Mouse (Mus musculus): ENCODE measurements around the gene Ubac1.

DNA sequence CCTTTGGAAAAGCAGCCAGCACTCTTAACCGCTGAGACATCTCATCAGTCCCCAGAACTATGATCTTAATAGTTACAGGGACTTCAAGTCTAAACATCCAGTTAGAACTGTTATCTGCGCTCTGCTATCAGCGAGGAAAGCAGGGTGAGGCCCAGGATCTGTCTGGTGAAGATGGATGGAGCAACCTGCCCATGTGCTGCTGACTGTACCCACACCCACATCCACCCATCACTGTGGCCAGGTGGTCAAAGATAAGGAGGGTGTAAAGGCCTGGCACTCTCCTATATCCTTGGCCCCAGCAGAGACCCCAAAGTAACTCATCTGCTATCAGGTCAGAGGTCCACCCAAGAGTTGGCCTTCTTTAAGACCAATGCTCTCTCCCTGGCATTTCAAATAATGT, 7.9 kb downstream of the Ubac1 start:
- TF ChIP-seq ETS1 (conservative IDR thresholded peaks at IDR 0.05; ENCODE audit: low read depth, low read length), result no peak
- TF ChIP-seq ZNF384 (IDR thresholded peaks at IDR 0.05; ENCODE audit: low read depth, low read length), result no peak
- TF ChIP-seq E2F4 (IDR thresholded peaks at IDR 0.05; ENCODE audit: insufficient replicate concordance, low read depth, low read length), result no peak

Measured in CH12.LX (cell line).